ENCODE assay signal across 17 mouse cellular contexts in genomic region chr2:51857226-51857625, GRCm38 (mm10).
A peak's percentile ranks its signal among the peaks of the same experiment; 100 is the strongest.
DNase-seq lines count a peak whose midpoint lies in the region; ATAC-seq lines count a peak whose summit lies in the region.
"Had no signal": no experiment of that assay in that cellular context is flagged by ENCODE, and none has a peak within 500 bp of the region (broad histone marks: within the 10 kb centered on the region; RNA-seq: fewer than 3 reads in every experiment).

No protein-coding gene starts in this region.

- no peak for ATAC-seq in inflammation-experienced regulatory T-cells, adult 6 months
- ATAC-seq: forebrain, embryonic 14.5 days; hindbrain, postnatal 0 days; intestine, postnatal 0 days; liver, postnatal 0 days; midbrain, embryonic 15.5 days had no signal

- intact Hi-C loops in heart, postnatal 14 days (cut with DNase I) = no loop called here

- DNase-seq in adrenal gland, adult 8-10 months = peak; percentile 14
- no peak for DNase-seq in adrenal gland, adult 18-20 months (ENCODE audit: low spot score in 2 of 2)
- peak; percentile 40 for DNase-seq in heart, adult 8-10 months (ENCODE audit: low spot score)
- no peak for DNase-seq in heart, postnatal 14 days
- DNase-seq in 3T3-L1 (ENCODE audit: low read depth, low spot score) = peak; percentile 76
- peak; percentile 4 to 19 for DNase-seq in gastrocnemius, adult 8-10 months (ENCODE audit: low spot score in 2 of 2)
- DNase-seq: cerebellum, adult 2 months; kidney, postnatal 25 days; liver, postnatal 0 days; lung, postnatal 10 days; right cerebral cortex, postnatal 25 days; thymus, postnatal 14 days had no signal

Comparison
In these comparisons a context has a peak if more than half of its experiments do, and no peak if none do; other contexts are left out.
1. DNase-seq: peak in adrenal gland, adult 8-10 months (single experiment), heart, adult 8-10 months (single experiment), 3T3-L1 (single experiment) and gastrocnemius, adult 8-10 months (2 of 2); none in adrenal gland, adult 18-20 months (0 of 2) and heart, postnatal 14 days (0 of 2).